Comparison of ENCODE assay signal across 9 mouse cellular contexts in genomic region chr7:25035916-25036315, GRCm38 (mm10). TPM values are rescaled to one million over a fixed set of nuclear protein-coding genes. Genes with fewer than 3 reads are reported as not detected.
DNase-seq lines count a peak whose midpoint lies in the region; ATAC-seq and TF ChIP-seq lines count a peak whose summit lies in the region.
"Had no signal": no experiment of that assay in that cellular context is flagged by ENCODE, and none has a peak within 500 bp of the region (broad histone marks: within the 10 kb centered on the region; RNA-seq: fewer than 3 reads in every experiment).

No protein-coding gene starts in this region.

- intact Hi-C loops in heart, adult 2 months (cut with DNase I): no loop called here

- 53% methylated on average over 7 of the region's 7 CpGs for WGBS in heart, adult 2 months
- WGBS in heart, embryonic 10.5 days: 52% methylated on average over 7 of the region's 7 CpGs

- H3K4me1 ChIP-seq in heart, adult 2 months (ENCODE audit: control insufficient read depth, insufficient read depth, low read length): no peaks in the 10 kb centered on the region
- H3K4me1 ChIP-seq in heart, embryonic 10.5 days: 0 out of 2 replicates have a peak, but pooled peaks cover under 1% of the 10 kb centered on the region
- no peaks in the 10 kb centered on the region for H3K4me1 ChIP-seq in MEL (ENCODE audit: control insufficient read depth in 1 of 2, insufficient read depth in 2 of 2, low read length in 2 of 2)

- H3K27ac ChIP-seq in heart, adult 2 months: no peak overlapping the region
- H3K27ac ChIP-seq in heart, embryonic 10.5 days: no peak overlapping the region
- no peak overlapping the region for H3K27ac ChIP-seq in MEL (ENCODE audit: control insufficient read depth, low read depth, low read length)

- peak; percentile 99 for TF ChIP-seq CTCF in heart, adult 2 months (IDR thresholded peaks at IDR 0.05)
- peak; percentile 79 to 94 (median 90) for TF ChIP-seq CTCF in MEL (IDR thresholded peaks at IDR 0.05 in 2 of 3, conservative IDR thresholded peaks at IDR 0.05 in 1 of 3; ENCODE audit: control insufficient read depth in 1 of 3, insufficient read depth in 1 of 3, low read depth in 2 of 3, low read length in 3 of 3, poor library complexity in 1 of 3, severe bottlenecking in 1 of 3)

- no peaks in the 10 kb centered on the region for H3K9me3 ChIP-seq in heart, embryonic 10.5 days
- H3K9me3 ChIP-seq in MEL (replicated peaks; ENCODE audit: insufficient read depth, low read length): no peaks in the 10 kb centered on the region

- H3K4me3 ChIP-seq in heart, adult 2 months: no peak overlapping the region
- H3K4me3 ChIP-seq in heart, embryonic 10.5 days: no peak overlapping the region
- no peak overlapping the region for H3K4me3 ChIP-seq in MEL (ENCODE audit: control insufficient read depth in 1 of 2, insufficient read depth in 1 of 2, low read depth in 2 of 2, low read length in 2 of 2)
- H3K4me3 ChIP-seq: myocyte had no signal

- H3K36me3 ChIP-seq in heart, adult 2 months (ENCODE audit: control insufficient read depth, insufficient read depth, low read length): no peaks in the 10 kb centered on the region
- peaks cover 71% of the 10 kb centered on the region for H3K36me3 ChIP-seq in heart, embryonic 10.5 days
- H3K36me3 ChIP-seq in MEL (ENCODE audit: control insufficient read depth in 1 of 2, insufficient read depth in 2 of 2, low read length in 2 of 2): no peaks in the 10 kb centered on the region

- no peaks in the 10 kb centered on the region for H3K27me3 ChIP-seq in heart, adult 2 months (ENCODE audit: control insufficient read depth, insufficient read depth, low read length)
- no peaks in the 10 kb centered on the region for H3K27me3 ChIP-seq in heart, embryonic 10.5 days (ENCODE audit: insufficient read depth, poor library complexity, severe bottlenecking)
- no peaks in the 10 kb centered on the region for H3K27me3 ChIP-seq in MEL (ENCODE audit: control insufficient read depth in 1 of 2, insufficient read depth in 2 of 2, low read length in 2 of 2)

- H3K9ac ChIP-seq in heart, adult 2 months (ENCODE audit: low read depth, low read length): no peak overlapping the region
- H3K9ac ChIP-seq in MEL (ENCODE audit: control insufficient read depth, low read depth, low read length, poor library complexity, severe bottlenecking): no peak overlapping the region

- peak; percentile 33 to 72 for DNase-seq in heart, adult 2 months
- DNase-seq in heart, embryonic 10.5 days (ENCODE audit: low spot score): no peak
- DNase-seq in MEL (ENCODE audit: low read depth, low spot score): peak; percentile 78
- peak; percentile 90 for DNase-seq in cerebellum, adult 9-10 months
- peak; percentile 83 to 86 for DNase-seq in frontal cortex, postnatal 36 days (ENCODE audit: low spot score in 2 of 2)
- DNase-seq in layer of hippocampus, postnatal 14 days (ENCODE audit: low spot score in 2 of 2): peak; percentile 80 to 89
- peak; percentile 41 to 68 for DNase-seq in spleen, postnatal 14 days (ENCODE audit: low spot score in 2 of 2)

- no peak for TF ChIP-seq EP300 in heart, adult 2 months (IDR thresholded peaks at IDR 0.05; ENCODE audit: insufficient read depth, low read depth, low read length)
- no peak for TF ChIP-seq EP300 in MEL (IDR thresholded peaks at IDR 0.05; ENCODE audit: low read depth in 1 of 2, low read length in 2 of 2)

- H3K79me2 ChIP-seq in heart, adult 2 months (replicated peaks; ENCODE audit: control insufficient read depth, insufficient read depth, low read length): no peaks in the 10 kb centered on the region
- no peaks in the 10 kb centered on the region for H3K79me2 ChIP-seq in MEL (ENCODE audit: control insufficient read depth, insufficient read depth, low read length, poor library complexity)

- TF ChIP-seq RAD21 in MEL (IDR thresholded peaks at IDR 0.05; ENCODE audit: low read depth, low read length): peak; percentile 53

- 0 out of 2 replicates have a peak, but pooled peaks have one; percentile 59 for ATAC-seq in megakaryocyte-erythroid progenitor cell, adult 5-6 weeks (replicated peaks; ENCODE audit: low FRiP score, low TSS enrichment, poor library complexity, severe bottlenecking)

- TF ChIP-seq POLR2A in heart, adult 2 months (IDR thresholded peaks at IDR 0.05; ENCODE audit: insufficient read depth, low read depth, low read length): no peak
- TF ChIP-seq POLR2A in MEL (IDR thresholded peaks at IDR 0.05; ENCODE audit: control insufficient read depth in 1 of 2, insufficient read depth in 1 of 2, low read depth in 1 of 2, low read length in 2 of 2, poor library complexity in 1 of 2): no peak

TF ChIP-seq in MEL, 35 proteins besides CTCF, POLR2A, EP300 and RAD21:
- 0 out of 2 replicates have a peak, but pooled peaks have one; percentile 3 for TF ChIP-seq ZC3H11A (IDR thresholded peaks at IDR 0.05; ENCODE audit: low read depth, low read length)
- TF ChIP-seq CHD2 (IDR thresholded peaks at IDR 0.05; ENCODE audit: low read length): no peak
- peak; percentile 69 for TF ChIP-seq SMC3 (IDR thresholded peaks at IDR 0.05; ENCODE audit: low read depth, low read length)
- TF ChIP-seq RCOR1 (IDR thresholded peaks at IDR 0.05; ENCODE audit: low read depth, low read length): no peak
TF ChIP-seq in MEL: peak in this region for 2.

RNA-seq across cellular contexts. Expression of gene Atp1a3, which starts 30.2 kb away (rescaled TPM):
- total RNA-seq in heart, adult 2 months (2021): 1 to 10 TPM in 1 of 2 experiments, under 1 TPM in 1; 0.39 to 1.2 TPM
- 0.85 and 1.7 TPM in 2 replicates for polyA plus RNA-seq in heart, adult 2 months (2012; rRNA removed)
- 2.2 and 3.5 TPM in 2 replicates for polyA plus RNA-seq in heart, embryonic 10.5 days (2016; fragmentation: Nextera tagmentation; extraction: Ambion mirVana)
- 0.19 and 0.26 TPM in 2 replicates for total RNA-seq in MEL (2012; rRNA removed)
- polyA plus RNA-seq in MEL (2012; ENCODE audit: insufficient read depth in 1 of 2, insufficient read length in 2 of 2, low read depth in 1 of 2, low replicate concordance in 2 of 2, missing spikeins in 1 of 2): 1 to 10 TPM in 1 of 2 experiments, not detected in 1; 3.5 TPM
- total RNA-seq in layer of hippocampus, postnatal 14 days (2021): 1,000 to 10,000 TPM; 2,620 to 2,738 TPM
- total RNA-seq in megakaryocyte-erythroid progenitor cell, adult 5-6 weeks (2014; fragmentation: Nextera tagmentation): not detected in 2 replicates
- 0.75 TPM in 1 of 2 replicates, not detected in the other for total RNA-seq in megakaryocyte-erythroid progenitor cell, adult 5-6 weeks (2017)

RNA-seq across cellular contexts. Expression of gene Grik5, which starts 36.2 kb away (rescaled TPM):
- 1 to 10 TPM; 4.5 to 4.6 TPM for total RNA-seq in heart, adult 2 months (2021)
- 10.3 and 12.1 TPM in 2 replicates for polyA plus RNA-seq in heart, adult 2 months (2012; rRNA removed)
- 4.7 and 6.6 TPM in 2 replicates for polyA plus RNA-seq in heart, embryonic 10.5 days (2016; fragmentation: Nextera tagmentation; extraction: Ambion mirVana)
- total RNA-seq in MEL (2012; rRNA removed): 3.5 and 4.6 TPM in 2 replicates
- 10 to 100 TPM in 1 of 2 experiments, not detected in 1; 22.0 TPM for polyA plus RNA-seq in MEL (2012; ENCODE audit: insufficient read depth in 1 of 2, insufficient read length in 2 of 2, low read depth in 1 of 2, low replicate concordance in 2 of 2, missing spikeins in 1 of 2)
- total RNA-seq in layer of hippocampus, postnatal 14 days (2021): 100 to 1,000 TPM; 258 to 270 TPM
- total RNA-seq in megakaryocyte-erythroid progenitor cell, adult 5-6 weeks (2014; fragmentation: Nextera tagmentation): 20.9 and 31.7 TPM in 2 replicates
- 0.23 and 6.4 TPM in 2 replicates for total RNA-seq in megakaryocyte-erythroid progenitor cell, adult 5-6 weeks (2017)

RNA-seq across cellular contexts. Expression of gene Zfp574, which starts 36.5 kb away (rescaled TPM):
- 10 to 100 TPM in 1 of 2 experiments, 1 to 10 TPM in 1; 9.2 to 10.3 TPM for total RNA-seq in heart, adult 2 months (2021)
- 11.8 and 12.6 TPM in 2 replicates for polyA plus RNA-seq in heart, adult 2 months (2012; rRNA removed)
- polyA plus RNA-seq in heart, embryonic 10.5 days (2016; fragmentation: Nextera tagmentation; extraction: Ambion mirVana): 25.0 and 30.2 TPM in 2 replicates
- 15.0 and 16.3 TPM in 2 replicates for total RNA-seq in MEL (2012; rRNA removed)
- 10 to 100 TPM in 1 of 2 experiments, not detected in 1; 30.2 TPM for polyA plus RNA-seq in MEL (2012; ENCODE audit: insufficient read depth in 1 of 2, insufficient read length in 2 of 2, low read depth in 1 of 2, low replicate concordance in 2 of 2, missing spikeins in 1 of 2)
- 10 to 100 TPM; 25.0 to 26.1 TPM for total RNA-seq in layer of hippocampus, postnatal 14 days (2021)
- 12.0 and 18.6 TPM in 2 replicates for total RNA-seq in megakaryocyte-erythroid progenitor cell, adult 5-6 weeks (2014; fragmentation: Nextera tagmentation)
- total RNA-seq in megakaryocyte-erythroid progenitor cell, adult 5-6 weeks (2017): 3.7 and 6.9 TPM in 2 replicates

Comparison
In these comparisons a context has a peak if more than half of its experiments do, and no peak if none do; other contexts are left out.
1. RNA of gene Atp1a3, which starts 30.2 kb away (total RNA-seq): 2,620 to 2,738 TPM in layer of hippocampus, postnatal 14 days; 0.39 to 1.2 TPM in heart, adult 2 months, 0.75 TPM in megakaryocyte-erythroid progenitor cell, adult 5-6 weeks and 0.19 to 0.26 TPM in MEL; every median in the first group is over 1,000 times any median in the second.
2. RNA of gene Grik5, which starts 36.2 kb away (total RNA-seq): 258 to 270 TPM in layer of hippocampus, postnatal 14 days; 0.23 to 31.7 TPM in megakaryocyte-erythroid progenitor cell, adult 5-6 weeks, 4.5 to 4.6 TPM in heart, adult 2 months and 3.5 to 4.6 TPM in MEL; every median in the first group is over 4 times any median in the second.